Mouse (Mus musculus) lung, postnatal 25 days (tissue): Measurements from ENCODE around the gene Hoxd10.

Experiments used
- DNase-seq: peaks from one replicate; pipeline ENCODE4 v3.0.0; 2022; ENCODE audit warnings: low spot score

Gene Hoxd10

GRCm38 (mm10) chr2:74691022-74691951 is at the start of gene Hoxd10:
Hoxd10 (plus strand) TSS chr2:74691924.
- no peak for DNase-seq

- no peak for DNase-seq
These were observed 49.3 kb upstream of the Hoxd10 start for GRCm38 (mm10) chr2:74642431-74642830.

GRCm38 (mm10) chr2:74645631-74646030 is 46.1 kb upstream of the Hoxd10 start:
- no peak for DNase-seq

GRCm38 (mm10) chr2:74647082-74647864 is 44.5 kb upstream of the Hoxd10 start:
- no peak for DNase-seq

- no peak for DNase-seq
These were observed 38.8 kb upstream of the Hoxd10 start for GRCm38 (mm10) chr2:74652996-74653340.

GRCm38 (mm10) chr2:74653781-74654535 is 37.8 kb upstream of the Hoxd10 start:
- DNase-seq, result no peak

- DNase-seq, result no peak
These were observed 36.8 kb upstream of the Hoxd10 start for GRCm38 (mm10) chr2:74654743-74655419.

GRCm38 (mm10) chr2:74655420-74655781 is 36.3 kb upstream of the Hoxd10 start:
- peak; percentile 14 for DNase-seq

GRCm38 (mm10) chr2:74655821-74656631 is 35.7 kb upstream of the Hoxd10 start:
- DNase-seq, result no peak

- DNase-seq, result no peak
These were observed 35.1 kb upstream of the Hoxd10 start for GRCm38 (mm10) chr2:74656632-74657021.

- no peak for DNase-seq
These were observed 34.3 kb upstream of the Hoxd10 start for GRCm38 (mm10) chr2:74657251-74658023.

- no peak for DNase-seq
These were observed 33.6 kb upstream of the Hoxd10 start for GRCm38 (mm10) chr2:74658024-74658666.

- DNase-seq, result no peak
These were observed 32.9 kb upstream of the Hoxd10 start for GRCm38 (mm10) chr2:74658667-74659371.

GRCm38 (mm10) chr2:74659507-74660005 is 32.2 kb upstream of the Hoxd10 start, which contains the start of gene Evx2:
Evx2 (minus strand) TSS chr2:74659557.
- DNase-seq, result no peak

- DNase-seq, result no peak
These were observed 31.0 kb upstream of the Hoxd10 start for GRCm38 (mm10) chr2:74660421-74661375.

- DNase-seq, result no peak
These were observed 30.0 kb upstream of the Hoxd10 start for GRCm38 (mm10) chr2:74661685-74662084.

- peak; percentile 27 for DNase-seq
These were observed 28.3 kb upstream of the Hoxd10 start for GRCm38 (mm10) chr2:74663291-74663925.
